Mouse (Mus musculus) liver, adult 2 months (tissue): ENCODE data around the gene Cobl. TPM values are rescaled to one million over a fixed set of nuclear protein-coding genes. Genes with fewer than 3 reads are reported as not detected.

Experiments used
- DNase-seq: peaks from one replicate; pipeline ENCODE4 v3.0.0-alpha.2; 2011; ENCODE audit warnings: low read depth, low spot score; ENCODE audit errors: extremely low read depth
- H3K27ac ChIP-seq: fragments of 200-500 bp; replicated peaks from 2 replicates; pipeline ENCODE4 v1.5.1; 2012; ENCODE audit warnings: low read depth, mild to moderate bottlenecking, control low read depth, inconsistent platforms, low read length; ENCODE audit not compliant: insufficient read depth
- H3K27me3 ChIP-seq: fragments of 200-500 bp; 2 replicates; pipeline ENCODE4 v1.6.1; 2012; ENCODE audit warnings: mild to moderate bottlenecking, moderate library complexity, low read length, inconsistent platforms; ENCODE audit not compliant: control insufficient read depth, insufficient read depth
- H3K36me3 ChIP-seq: fragments of 200-500 bp; 2 replicates; pipeline ENCODE4 v1.6.1; 2012; ENCODE audit warnings: low read length, inconsistent platforms; ENCODE audit not compliant: control insufficient read depth, insufficient read depth
- H3K4me1 ChIP-seq: fragments of 200-500 bp; 2 replicates; pipeline ENCODE4 v1.6.1; 2011; ENCODE audit warnings: low read length; ENCODE audit not compliant: control insufficient read depth, insufficient read depth
- H3K4me3 ChIP-seq: fragments of 200-500 bp; 2 replicates; pipeline ENCODE4 v1.5.1; 2011; ENCODE audit warnings: low read depth, mild to moderate bottlenecking, control low read depth, low read length, moderate library complexity; ENCODE audit not compliant: insufficient read depth
- H3K79me2 ChIP-seq: fragments of 200-500 bp; 2 replicates; pipeline ENCODE4 v1.6.1; 2012; ENCODE audit warnings: inconsistent platforms, mild to moderate bottlenecking, low read length, moderate library complexity; ENCODE audit not compliant: control insufficient read depth, insufficient read depth
- H3K9ac ChIP-seq: fragments of 200-500 bp; 2 replicates; pipeline ENCODE4 v1.6.1; 2012; ENCODE audit warnings: low read depth, mild to moderate bottlenecking, control low read depth, inconsistent platforms, low read length
- CTCF ChIP-seq: fragments of 200-500 bp; IDR thresholded peaks from 2 replicates; pipeline ENCODE4 v1.5.1; 2011; ENCODE audit warnings: low read depth, low read length, control low read depth
- POLR2A ChIP-seq: fragments of 200-500 bp; IDR thresholded peaks from 2 replicates; pipeline ENCODE4 v1.6.1; 2011; ENCODE audit warnings: low read length, control low read depth; ENCODE audit not compliant: insufficient read depth; ENCODE audit errors: extremely low read depth
- WGBS: fragments of 180-500 bp; shearing (Covaris S2); methylation state at CpG from one replicate; pipeline ENCODE4 v1.1.7; 2018; 5-methylcytosine and 5-hydroxymethylcytosine counted together
- polyA plus RNA-seq: library from polyadenylated mRNA; depleted of rRNA; stranded (reverse); fragments of >200 nt; gene quantifications from 2 replicates; pipeline ENCODE4 v1.2.3, GENCODE M21; 2012
- total RNA-seq: library from RNA; depleted of rRNA; stranded (reverse); fragments of >200 nt; gene quantifications from 2 replicates; pipeline ENCODE4 v1.2.3, GENCODE M21; 2014

The Cobl gene
- total and polyA plus RNA-seq, 2 experiments, result 4.2 to 5.7 TPM

DNA sequence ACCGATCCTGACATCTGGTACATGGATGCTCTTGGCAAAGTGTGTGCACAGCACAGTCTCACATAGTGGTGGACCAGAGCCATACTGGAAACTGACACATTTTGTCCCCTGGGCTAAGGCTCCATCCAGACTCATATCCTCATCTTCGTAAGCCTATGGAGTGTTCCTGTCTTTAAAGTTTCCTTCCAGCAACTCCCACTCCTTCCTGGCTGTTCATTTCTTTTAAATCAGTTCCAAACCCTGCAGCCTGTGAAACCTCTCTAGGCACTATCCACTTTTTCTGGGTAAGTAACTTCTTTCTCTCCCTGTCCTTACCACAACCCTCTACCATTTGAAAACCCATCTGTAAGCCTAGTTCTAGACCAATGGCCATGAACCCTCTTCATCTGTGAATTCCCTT is 64.9 kb downstream of the Cobl start:
- H3K27ac ChIP-seq, result no peak overlapping the region
- no peaks in the 10 kb centered on the region for H3K36me3 ChIP-seq
- no peak for DNase-seq
- no peak overlapping the region for H3K9ac ChIP-seq
- no peak overlapping the region for H3K4me3 ChIP-seq
- TF ChIP-seq POLR2A (no peak), CTCF (no peak)
- no peaks in the 10 kb centered on the region; the same call in 1 of the 2 replicates for H3K79me2 ChIP-seq
- WGBS, result 95% methylated on average over 2 of the region's 2 CpGs
- H3K4me1 ChIP-seq, result no peaks in the 10 kb centered on the region
- H3K27me3 ChIP-seq, result no peaks in the 10 kb centered on the region

- TF ChIP-seq CTCF, result no peak
- TF ChIP-seq POLR2A, result no peak
- no peak overlapping the region for H3K27ac ChIP-seq
- no peaks in the 10 kb centered on the region; the same call in 1 of the 2 replicates for H3K79me2 ChIP-seq
- no peak overlapping the region for H3K9ac ChIP-seq
- no peak for DNase-seq
- no peak overlapping the region for H3K4me3 ChIP-seq
- no peaks in the 10 kb centered on the region for H3K4me1 ChIP-seq
- no peaks in the 10 kb centered on the region for H3K36me3 ChIP-seq
- H3K27me3 ChIP-seq, result no peaks in the 10 kb centered on the region
These were observed 68.6 kb downstream of the Cobl start for GRCm38 (mm10) chr11:12396196-12396595.

- TF ChIP-seq CTCF (no peak), POLR2A (no peak)
- no peaks in the 10 kb centered on the region for H3K4me1 ChIP-seq
- no peaks in the 10 kb centered on the region for H3K36me3 ChIP-seq
- H3K27ac ChIP-seq, result no peak overlapping the region
- H3K9ac ChIP-seq, result no peak overlapping the region
- no peaks in the 10 kb centered on the region for H3K27me3 ChIP-seq
- H3K79me2 ChIP-seq, result no peaks in the 10 kb centered on the region; the same call in 1 of the 2 replicates
- no peak for DNase-seq
- WGBS, result 61% methylated on average over 1 of the region's 1 CpGs
- no peak overlapping the region for H3K4me3 ChIP-seq
These were observed 70.1 kb downstream of the Cobl start for GRCm38 (mm10) chr11:12394701-12395100.

GRCm38 (mm10) chr11:12394151-12394550 is 70.6 kb downstream of the Cobl start:
- Histone ChIP-seq H3K27me3 (no peaks in the 10 kb centered on the region), H3K27ac (no peak overlapping the region), H3K4me1 (no peaks in the 10 kb centered on the region), H3K36me3 (no peaks in the 10 kb centered on the region), H3K9ac (no peak overlapping the region), H3K4me3 (no peak overlapping the region), H3K79me2 (no peaks in the 10 kb centered on the region; the same call in 1 of the 2 replicates)
- WGBS, result 77% methylated on average over 3 of the region's 3 CpGs
- no peak for DNase-seq
- TF ChIP-seq POLR2A, result no peak
- TF ChIP-seq CTCF, result no peak

DNA sequence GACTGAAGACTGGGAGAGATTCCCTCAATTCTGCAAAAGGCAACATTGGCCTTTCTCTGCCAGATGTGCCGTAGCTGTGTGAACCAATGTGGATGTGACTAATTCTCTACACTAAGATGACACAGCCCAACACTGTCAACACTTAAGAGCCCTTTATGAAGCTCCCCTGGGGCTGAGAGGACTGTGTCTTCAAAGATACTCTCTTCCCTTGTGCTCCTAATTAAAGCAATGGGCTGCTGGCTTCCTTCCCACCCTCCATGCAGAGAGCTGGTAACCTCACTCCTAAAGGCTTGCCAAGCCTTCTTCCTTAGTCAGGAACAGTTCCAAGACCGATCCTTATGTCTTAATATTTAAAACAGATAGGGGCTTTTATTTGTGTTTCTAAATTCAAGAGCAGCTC is 79.9 kb downstream of the Cobl start:
- H3K4me1 ChIP-seq, result no peaks in the 10 kb centered on the region
- WGBS, result 78% methylated on average over 2 of the region's 2 CpGs
- H3K27me3 ChIP-seq, result no peaks in the 10 kb centered on the region
- TF ChIP-seq POLR2A (no peak), CTCF (no peak)
- no peaks in the 10 kb centered on the region; the same call in 1 of the 2 replicates for H3K79me2 ChIP-seq
- H3K36me3 ChIP-seq, result no peaks in the 10 kb centered on the region
- DNase-seq, result peak; percentile 31
- H3K27ac ChIP-seq, result no peak overlapping the region
- H3K4me3 ChIP-seq, result no peak overlapping the region
- H3K9ac ChIP-seq, result no peak overlapping the region

DNA sequence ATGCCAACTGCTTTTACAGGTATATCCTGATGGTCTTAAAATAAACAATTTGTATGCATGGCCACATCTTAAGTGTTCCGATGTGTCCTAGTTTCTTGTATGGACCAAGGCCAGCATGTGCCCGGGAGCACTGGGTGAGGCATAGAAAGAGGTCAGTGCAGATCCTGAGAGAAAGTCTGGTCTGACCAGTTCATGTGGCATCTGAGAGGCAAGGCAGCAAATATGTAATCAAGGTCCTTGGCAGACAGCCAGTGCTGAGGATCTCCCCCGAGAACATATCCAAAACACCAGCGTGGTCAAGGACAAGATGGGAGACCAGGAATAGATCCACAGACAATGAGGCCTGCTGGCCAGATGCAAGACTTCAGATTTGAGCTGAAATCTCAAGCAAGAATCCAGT is 81.8 kb downstream of the Cobl start:
- Histone ChIP-seq H3K9ac (no peak overlapping the region), H3K4me3 (no peak overlapping the region), H3K36me3 (peaks cover 2% of the 10 kb centered on the region; the same call in 1 of the 2 replicates), H3K27ac (no peak overlapping the region), H3K27me3 (no peaks in the 10 kb centered on the region), H3K4me1 (no peaks in the 10 kb centered on the region), H3K79me2 (no peaks in the 10 kb centered on the region; the same call in 1 of the 2 replicates)
- no peak for DNase-seq
- WGBS, result 39% methylated on average over 4 of the region's 4 CpGs
- TF ChIP-seq CTCF, result no peak
- TF ChIP-seq POLR2A, result no peak
